Mouse (Mus musculus) G1E (cell line): ENCODE measurements at regions not wholly inside any gene's neighbourhood (a gene's known extent, or its start where the extent isn't known, plus 50 kb on each side); places are given as distances from the start of the nearest gene placed in this dataset.

Experiments
- ATAC-seq: 2 replicates; pipeline ENCODE4 v1.8.0; 2016; ENCODE audit warnings: mild to moderate bottlenecking; ENCODE audit not compliant: insufficient number of reproducible peaks, poor library complexity, low FRiP score, severe bottlenecking; ENCODE audit errors: extremely low read depth
- DNase-seq: peaks from one replicate; pipeline ENCODE4 v3.0.0; 2012; ENCODE audit warnings: low spot score
- H3K27me3 ChIP-seq: 2 replicates; pipeline ENCODE4 v1.6.1; 2012; ENCODE audit warnings: mild to moderate bottlenecking, low read length, inconsistent platforms; ENCODE audit not compliant: insufficient read depth
- H3K36me3 ChIP-seq: replicated peaks from 2 replicates; pipeline ENCODE3; 2012; ENCODE audit warnings: mild to moderate bottlenecking, inconsistent platforms
- H3K4me1 ChIP-seq: 2 replicates; pipeline ENCODE4 v1.6.1; 2012; ENCODE audit warnings: low read depth, low read length, inconsistent platforms, mixed read lengths; ENCODE audit not compliant: insufficient read depth
- H3K4me3 ChIP-seq: 2 replicates; pipeline ENCODE4 v1.5.1; 2012; ENCODE audit warnings: low read depth, mild to moderate bottlenecking, inconsistent platforms, low read length, moderate library complexity, mixed read lengths
- H3K9me3 ChIP-seq: replicated peaks from 2 replicates; pipeline ENCODE4 v1.6.1; 2012; ENCODE audit warnings: inconsistent platforms
- CTCF ChIP-seq: IDR thresholded peaks from 2 replicates; pipeline ENCODE4 v1.5.1; 2012; ENCODE audit warnings: low read depth, low read length, inconsistent platforms, mixed read lengths
- GATA1 ChIP-seq: IDR thresholded peaks from 2 replicates; pipeline ENCODE4 v1.6.1; 2012; ENCODE audit warnings: borderline replicate concordance, low read length, inconsistent platforms, mixed read lengths
- GATA2 ChIP-seq: IDR thresholded peaks from 2 replicates; pipeline ENCODE4 v1.6.1; 2012; ENCODE audit warnings: low read depth, low read length, inconsistent platforms, borderline replicate concordance
- POLR2AphosphoS5 ChIP-seq: IDR thresholded peaks from 2 replicates; pipeline ENCODE4 v1.6.1; 2012; ENCODE audit warnings: low read depth, low read length, inconsistent platforms; ENCODE audit not compliant: insufficient replicate concordance
- TAL1 ChIP-seq: conservative IDR thresholded peaks from 2 replicates; pipeline ENCODE4 v1.6.1; 2012; ENCODE audit warnings: low read depth, low read length, inconsistent platforms, mixed read lengths

DNA sequence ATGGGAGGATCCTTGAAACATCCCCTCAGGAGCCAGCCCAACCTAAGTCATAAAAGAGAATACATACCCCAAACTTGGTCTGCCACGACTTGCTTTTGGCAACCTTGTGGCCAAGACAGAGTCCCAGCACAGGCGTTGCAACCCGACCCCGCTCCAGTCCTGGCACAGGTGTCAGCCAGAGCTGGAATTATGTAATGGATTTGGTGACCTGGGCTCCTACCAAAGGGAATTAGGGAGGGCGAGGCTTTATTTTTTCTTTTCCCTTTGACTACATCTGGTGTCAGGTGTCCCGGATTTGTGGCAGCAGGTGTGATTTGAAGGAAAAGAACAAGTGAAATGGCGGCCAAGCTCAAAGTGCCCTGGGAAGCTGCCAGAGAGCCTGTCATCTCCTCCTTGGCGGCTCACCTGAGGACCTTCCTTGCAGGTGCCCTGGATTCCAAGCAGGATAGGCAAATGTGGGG is 212.9 kb downstream of the Mef2c start:
- Histone ChIP-seq H3K4me1 (peaks cover 7% of the 10 kb centered on the region; the same call in 1 of the 2 replicates), H3K4me3 (no peak overlapping the region), H3K36me3 (no peaks in the 10 kb centered on the region), H3K9me3 (no peaks in the 10 kb centered on the region), H3K27me3 (peaks cover 55% of the 10 kb centered on the region)
- DNase-seq = no peak
- TF ChIP-seq CTCF (no peak), GATA1 (no peak), POLR2AphosphoS5 (no peak), GATA2 (no peak), TAL1 (no peak)
- ATAC-seq = no peak

DNA sequence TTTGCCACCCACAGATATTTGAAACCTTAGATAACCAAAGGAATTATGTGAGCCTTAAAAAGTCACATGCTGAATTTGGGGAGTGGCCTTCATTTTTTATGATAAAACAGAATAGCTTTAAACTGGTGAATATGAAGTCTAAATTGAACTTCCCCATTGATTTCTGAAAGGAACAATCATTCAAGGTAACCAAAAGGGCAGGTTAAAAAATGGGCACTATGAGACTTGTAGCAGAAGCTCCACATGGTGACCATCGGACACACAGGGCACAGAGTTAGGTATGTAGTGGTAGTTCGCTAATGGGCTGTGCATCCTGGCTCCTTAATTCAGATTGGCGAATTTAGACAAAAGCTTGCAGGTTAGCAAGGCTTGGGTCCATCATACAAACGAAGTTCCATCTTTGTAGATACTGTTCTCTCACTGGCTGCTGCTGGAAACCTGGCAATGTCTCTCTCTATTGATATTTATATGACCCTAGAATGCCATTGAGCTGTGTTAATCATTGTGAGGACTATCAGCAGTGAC is 213.9 kb downstream of the Mef2c start:
- no peak for DNase-seq
- no peak for ATAC-seq
- Histone ChIP-seq H3K27me3 (peaks cover 61% of the 10 kb centered on the region), H3K4me1 (peaks cover 7% of the 10 kb centered on the region; the same call in 1 of the 2 replicates), H3K9me3 (no peaks in the 10 kb centered on the region), H3K36me3 (no peaks in the 10 kb centered on the region), H3K4me3 (no peak overlapping the region)
- TF ChIP-seq POLR2AphosphoS5 (no peak), GATA2 (no peak), CTCF (no peak), TAL1 (no peak), GATA1 (no peak)

DNA sequence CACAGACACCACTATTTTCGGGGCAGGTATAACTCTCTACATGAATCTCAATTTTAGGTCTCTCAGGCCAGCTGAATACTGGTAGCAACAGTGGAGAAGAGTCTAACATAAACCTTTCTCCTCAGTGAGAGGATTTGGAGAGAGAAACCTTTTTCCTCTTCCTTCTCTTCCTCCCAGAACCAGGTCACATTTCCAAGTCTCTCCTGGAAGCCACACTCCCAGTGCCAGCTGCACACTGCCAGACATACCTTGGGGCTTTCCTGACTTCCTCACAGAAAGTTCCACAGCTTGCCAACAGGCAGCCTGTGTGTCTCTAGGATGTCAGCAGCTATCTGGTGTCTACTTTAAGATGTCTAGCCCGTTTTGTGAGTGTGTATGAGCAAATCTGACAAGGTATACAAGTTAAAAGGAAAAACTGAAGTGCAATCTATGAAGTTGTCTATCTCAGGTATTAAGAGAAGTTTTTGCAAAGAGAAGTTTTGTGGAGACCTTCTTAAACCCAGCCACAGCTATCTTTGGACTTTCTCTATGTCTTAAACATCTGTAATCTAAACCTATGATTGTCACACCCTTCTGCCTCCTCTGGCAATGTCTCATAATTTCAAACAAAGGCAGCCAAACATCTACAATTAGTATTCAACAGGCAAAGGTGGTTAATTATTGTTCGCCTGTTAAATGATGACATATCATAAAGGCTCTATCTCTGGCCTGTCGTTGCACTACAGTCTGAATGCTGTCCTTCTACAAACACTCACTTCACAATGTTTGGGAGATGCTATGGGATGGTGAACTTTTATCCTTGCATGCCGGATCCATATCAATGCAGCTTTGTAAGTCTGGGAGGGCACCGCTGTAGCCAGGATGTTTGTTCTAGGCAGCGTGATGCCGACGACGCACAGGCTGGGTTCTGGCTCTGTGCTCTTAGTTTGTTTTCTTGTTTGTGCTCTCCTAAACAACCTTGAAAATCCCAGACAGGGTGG is 214.9 kb downstream of the Mef2c start:
- no peak overlapping the region for H3K4me3 ChIP-seq
- DNase-seq = no peak
- ATAC-seq = no peak
- no peaks in the 10 kb centered on the region for H3K9me3 ChIP-seq
- peaks cover 56% of the 10 kb centered on the region for H3K27me3 ChIP-seq
- H3K4me1 ChIP-seq = peaks cover 7% of the 10 kb centered on the region; the same call in 1 of the 2 replicates
- no peaks in the 10 kb centered on the region for H3K36me3 ChIP-seq
- no peak for TF ChIP-seq POLR2AphosphoS5
- no peak for TF ChIP-seq GATA1
- TF ChIP-seq TAL1 = no peak
- TF ChIP-seq CTCF = no peak
- TF ChIP-seq GATA2 = no peak

DNA sequence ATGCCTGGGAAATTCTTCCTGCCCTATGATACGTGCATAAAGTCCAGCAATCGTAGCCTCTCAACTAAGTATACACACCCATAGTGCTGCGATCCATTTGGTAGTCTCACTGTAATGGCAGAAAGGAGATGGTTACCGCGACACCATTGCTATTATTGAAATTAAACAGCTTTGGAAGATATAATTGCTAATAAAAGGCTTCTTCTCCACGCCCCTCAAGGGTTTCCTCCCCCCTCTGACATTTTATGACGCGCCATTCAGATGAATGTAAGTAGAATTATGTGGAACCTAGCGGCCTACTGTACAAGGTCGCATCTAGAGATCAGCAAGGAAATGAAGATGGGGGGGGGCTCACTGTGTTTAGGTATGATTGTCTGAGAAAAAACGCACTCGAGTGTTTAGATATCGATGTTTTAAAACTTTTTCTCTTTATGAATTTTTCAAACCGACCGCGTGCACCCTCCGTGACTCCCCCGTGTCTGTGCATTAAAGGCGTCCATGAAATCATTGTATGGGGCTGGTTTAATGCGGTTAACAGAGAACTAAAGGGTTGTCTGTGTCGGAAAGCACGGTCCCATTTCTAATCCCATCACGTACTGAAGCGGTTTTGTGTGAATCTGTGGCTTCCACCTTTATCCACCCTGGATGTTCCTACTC is 215.9 kb downstream of the Mef2c start:
- H3K9me3 ChIP-seq = no peaks in the 10 kb centered on the region
- ATAC-seq (no peak), DNase-seq (no peak)
- H3K27me3 ChIP-seq = peaks cover 51% of the 10 kb centered on the region
- H3K36me3 ChIP-seq = no peaks in the 10 kb centered on the region
- H3K4me3 ChIP-seq = no peak overlapping the region
- H3K4me1 ChIP-seq = peaks cover 7% of the 10 kb centered on the region; the same call in 1 of the 2 replicates
- TF ChIP-seq TAL1 = no peak
- TF ChIP-seq GATA2 = no peak
- TF ChIP-seq GATA1 = no peak
- no peak for TF ChIP-seq CTCF
- no peak for TF ChIP-seq POLR2AphosphoS5

DNA sequence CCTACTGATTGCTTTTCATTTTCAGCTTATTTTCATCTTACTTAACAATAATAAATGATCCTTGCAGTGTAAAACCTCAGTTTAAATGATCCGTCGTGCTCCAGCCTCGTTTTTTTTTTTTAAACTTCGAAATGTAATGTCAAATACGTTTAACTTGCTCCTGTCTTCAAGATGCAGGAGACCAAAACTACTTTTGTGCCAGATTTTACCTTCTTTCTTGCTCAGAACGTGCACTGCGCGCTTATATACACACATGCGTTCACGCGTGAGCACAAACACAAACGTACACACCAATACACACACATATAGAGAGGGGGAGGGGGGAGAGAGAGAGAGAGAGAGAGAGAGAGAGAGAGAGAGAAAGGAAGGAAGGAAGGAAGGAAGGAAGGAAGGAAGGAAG is 216.5 kb downstream of the Mef2c start:
- TF ChIP-seq CTCF (no peak), TAL1 (no peak), GATA1 (no peak), GATA2 (no peak), POLR2AphosphoS5 (no peak)
- peaks cover 5% of the 10 kb centered on the region; the same call in 1 of the 2 replicates for H3K4me1 ChIP-seq
- ATAC-seq (no peak), DNase-seq (no peak)
- H3K36me3 ChIP-seq = no peaks in the 10 kb centered on the region
- H3K27me3 ChIP-seq = peaks cover 46% of the 10 kb centered on the region
- no peak overlapping the region for H3K4me3 ChIP-seq
- H3K9me3 ChIP-seq = no peaks in the 10 kb centered on the region
